In the genomic region with DNA sequence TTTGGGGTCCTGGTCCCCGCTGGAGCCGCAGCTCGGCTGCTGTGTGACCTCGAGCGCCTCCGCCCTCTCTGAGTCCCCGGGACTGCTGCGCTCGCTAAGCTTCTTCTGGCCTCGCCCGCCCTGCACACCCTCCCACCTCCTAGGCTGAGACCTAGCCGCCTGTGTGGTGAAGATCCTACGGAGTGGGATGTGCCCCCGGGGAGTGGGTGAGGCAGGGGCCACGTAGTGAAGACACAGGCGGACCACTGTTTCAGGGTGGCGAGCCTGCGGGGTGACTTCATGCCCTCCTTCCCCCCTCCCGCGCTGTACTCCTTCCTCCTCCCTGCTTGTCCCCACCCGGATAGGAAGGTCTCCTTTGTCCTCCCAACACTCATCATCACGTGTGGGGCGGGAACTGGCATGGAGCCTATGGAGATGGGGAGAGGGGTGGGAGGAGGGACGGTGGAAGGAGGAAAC, we compare ENCODE assay signal across 8 mouse cellular contexts. TPM values are rescaled to one million over a fixed set of nuclear protein-coding genes. Genes with fewer than 3 reads are reported as not detected.
DNase-seq lines count a peak whose midpoint lies in the region; ATAC-seq and TF ChIP-seq lines count a peak whose summit lies in the region.

No protein-coding gene starts in this region.

- peak overlapping the region; percentile 63 for H3K4me2 ChIP-seq in intestine, embryonic 16.5 days (ENCODE audit: low read depth, low read length)
- peak overlapping the region; percentile 86 for H3K4me2 ChIP-seq in midbrain, embryonic 16.5 days (ENCODE audit: low read length)

- intact Hi-C loops in gastrocnemius, postnatal 36 days (cut with DNase I), result loop anchor here (5.0 kb wide), 1 partner anchor 61 kb away; no protein-coding TSS in a partner anchor

- ATAC-seq in frontal cortex, adult (ENCODE audit: low TSS enrichment), result peak; percentile 29; the same call in 1 of the 2 replicates
- peak; percentile 80 for ATAC-seq in intestine, embryonic 16.5 days
- ATAC-seq in midbrain, embryonic 16.5 days, result peak; percentile 70

- 0% methylated on average over 23 of the region's 24 CpGs for WGBS in intestine, embryonic 16.5 days
- WGBS in liver, adult 2 months, result 15% methylated on average over 24 of the region's 24 CpGs
- under 1% methylated on average over 20 of the region's 24 CpGs for WGBS in midbrain, embryonic 16.5 days

- peak overlapping the region; percentile 82 for H3K27ac ChIP-seq in intestine, embryonic 16.5 days (ENCODE audit: low read length)
- peak overlapping the region; percentile 75 for H3K27ac ChIP-seq in liver, adult 2 months (replicated peaks; ENCODE audit: insufficient read depth, low read depth, low read length)
- peak overlapping the region; percentile 19; the same call in 1 of the 2 replicates for H3K27ac ChIP-seq in midbrain, embryonic 16.5 days (ENCODE audit: low read length)

- H3K9ac ChIP-seq in intestine, embryonic 16.5 days (ENCODE audit: low read depth, low read length), result peak overlapping the region; percentile 87
- H3K9ac ChIP-seq in liver, adult 2 months (ENCODE audit: low read depth, low read length), result peak overlapping the region; percentile 76
- peak overlapping the region; percentile 73 for H3K9ac ChIP-seq in midbrain, embryonic 16.5 days (ENCODE audit: low read depth, low read length)

- 0 out of 2 replicates have a peak, but pooled peaks have one; percentile 33 for TF ChIP-seq POLR2A in liver, adult 2 months (IDR thresholded peaks at IDR 0.05; ENCODE audit: extremely low read depth, insufficient read depth, low read length)

- H3K4me3 ChIP-seq in intestine, embryonic 16.5 days (ENCODE audit: low read length), result peak overlapping the region; percentile 63
- H3K4me3 ChIP-seq in liver, adult 2 months (ENCODE audit: insufficient read depth, low read depth, low read length), result peak overlapping the region; percentile 79
- peak overlapping the region; percentile 56 for H3K4me3 ChIP-seq in midbrain, embryonic 16.5 days (ENCODE audit: low read depth, low read length)

- TF ChIP-seq CTCF in liver, adult 2 months (IDR thresholded peaks at IDR 0.05; ENCODE audit: low read depth, low read length), result no peak

- peaks cover 13% of the 10 kb centered on the region for H3K4me1 ChIP-seq in intestine, embryonic 16.5 days (ENCODE audit: control insufficient read depth, insufficient read depth, low read length)
- H3K4me1 ChIP-seq in liver, adult 2 months (ENCODE audit: control insufficient read depth, insufficient read depth, low read length), result no peaks in the 10 kb centered on the region; the same call in none of the 2 replicates
- H3K4me1 ChIP-seq in midbrain, embryonic 16.5 days (ENCODE audit: control insufficient read depth, insufficient read depth, low read length), result peaks cover 8% of the 10 kb centered on the region

- no peak for DNase-seq in frontal cortex, postnatal 36 days (ENCODE audit: low spot score in 2 of 2)
- DNase-seq in brain, embryonic 18.5 days (ENCODE audit: low read depth, low spot score), result peak; percentile 39
- DNase-seq in gastrocnemius, postnatal 36 days, result peak; percentile 66 to 78
- DNase-seq in liver, adult 2 months (ENCODE audit: extremely low read depth, low read depth, low spot score), result peak; percentile 38
- DNase-seq in testis, postnatal 14 days (ENCODE audit: low spot score), result peak; percentile 74

- H3K36me3 ChIP-seq in intestine, embryonic 16.5 days (ENCODE audit: control insufficient read depth, insufficient read depth, low read length), result no peaks in the 10 kb centered on the region
- no peaks in the 10 kb centered on the region for H3K36me3 ChIP-seq in liver, adult 2 months (ENCODE audit: control insufficient read depth, insufficient read depth, low read length)
- no peaks in the 10 kb centered on the region for H3K36me3 ChIP-seq in midbrain, embryonic 16.5 days (ENCODE audit: control insufficient read depth, insufficient read depth, low read length)

- no peaks in the 10 kb centered on the region for H3K27me3 ChIP-seq in intestine, embryonic 16.5 days (replicated peaks; ENCODE audit: control insufficient read depth, insufficient read depth, low read length)
- H3K27me3 ChIP-seq in liver, adult 2 months (ENCODE audit: control insufficient read depth, insufficient read depth, low read length), result no peaks in the 10 kb centered on the region
- H3K27me3 ChIP-seq in midbrain, embryonic 16.5 days (ENCODE audit: control insufficient read depth, insufficient read depth, low read depth, low read length), result no peaks in the 10 kb centered on the region

- H3K9me3 ChIP-seq in intestine, embryonic 16.5 days (ENCODE audit: control insufficient read depth, low read length), result no peaks in the 10 kb centered on the region
- H3K9me3 ChIP-seq in midbrain, embryonic 16.5 days (replicated peaks; ENCODE audit: control insufficient read depth, low read length, poor library complexity, severe bottlenecking), result no peaks in the 10 kb centered on the region

- H3K79me2 ChIP-seq in liver, adult 2 months (ENCODE audit: control insufficient read depth, insufficient read depth, low read length), result no peaks in the 10 kb centered on the region

RNA-seq across cellular contexts. Expression of gene Cmtm3, which starts 1.9 kb away (rescaled TPM):
- 1 to 10 TPM; 5.1 to 5.7 TPM for total RNA-seq in gastrocnemius, postnatal 36 days (2021)
- 98.2 and 105 TPM in 2 replicates for polyA plus RNA-seq in intestine, embryonic 16.5 days (2015; fragmentation: Nextera tagmentation; extraction: Ambion mirVana)
- total RNA-seq in liver, adult 2 months (2014; rRNA removed), result 6.3 and 8.1 TPM in 2 replicates
- polyA plus RNA-seq in liver, adult 2 months (2012; rRNA removed), result 12.1 and 24.6 TPM in 2 replicates
- 33.7 and 37.0 TPM in 2 replicates for polyA plus RNA-seq in midbrain, embryonic 16.5 days (2015; fragmentation: Nextera tagmentation; extraction: Ambion mirVana)

RNA-seq across cellular contexts. Expression of gene Cmtm2b, which starts 19.1 kb away (rescaled TPM):
- not detected for total RNA-seq in gastrocnemius, postnatal 36 days (2021)
- polyA plus RNA-seq in intestine, embryonic 16.5 days (2015; fragmentation: Nextera tagmentation; extraction: Ambion mirVana), result not detected in 2 replicates
- not detected in 2 replicates for total RNA-seq in liver, adult 2 months (2014; rRNA removed)
- polyA plus RNA-seq in liver, adult 2 months (2012; rRNA removed), result not detected in 2 replicates
- not detected in 2 replicates for polyA plus RNA-seq in midbrain, embryonic 16.5 days (2015; fragmentation: Nextera tagmentation; extraction: Ambion mirVana)

RNA-seq across cellular contexts. Expression of gene Gm11020, which starts 19.8 kb away (rescaled TPM):
- not detected for total RNA-seq in gastrocnemius, postnatal 36 days (2021)
- not detected in 2 replicates for polyA plus RNA-seq in intestine, embryonic 16.5 days (2015; fragmentation: Nextera tagmentation; extraction: Ambion mirVana)
- not detected in 2 replicates for total RNA-seq in liver, adult 2 months (2014; rRNA removed)
- not detected in 2 replicates for polyA plus RNA-seq in liver, adult 2 months (2012; rRNA removed)
- polyA plus RNA-seq in midbrain, embryonic 16.5 days (2015; fragmentation: Nextera tagmentation; extraction: Ambion mirVana), result not detected in 2 replicates

RNA-seq across cellular contexts. Expression of gene Cmtm1, which starts 31.2 kb away (rescaled TPM):
- not detected for total RNA-seq in gastrocnemius, postnatal 36 days (2021)
- not detected in 2 replicates for polyA plus RNA-seq in intestine, embryonic 16.5 days (2015; fragmentation: Nextera tagmentation; extraction: Ambion mirVana)
- total RNA-seq in liver, adult 2 months (2014; rRNA removed), result not detected in 2 replicates
- not detected in 2 replicates for polyA plus RNA-seq in liver, adult 2 months (2012; rRNA removed)
- not detected in 2 replicates for polyA plus RNA-seq in midbrain, embryonic 16.5 days (2015; fragmentation: Nextera tagmentation; extraction: Ambion mirVana)

RNA-seq across cellular contexts. Expression of gene Gm45711, which starts 31.3 kb away (rescaled TPM):
- total RNA-seq in gastrocnemius, postnatal 36 days (2021), result not detected
- polyA plus RNA-seq in intestine, embryonic 16.5 days (2015; fragmentation: Nextera tagmentation; extraction: Ambion mirVana), result not detected in 2 replicates
- total RNA-seq in liver, adult 2 months (2014; rRNA removed), result not detected in 2 replicates
- polyA plus RNA-seq in liver, adult 2 months (2012; rRNA removed), result not detected in 2 replicates
- not detected in 2 replicates for polyA plus RNA-seq in midbrain, embryonic 16.5 days (2015; fragmentation: Nextera tagmentation; extraction: Ambion mirVana)

Comparison
In these comparisons a context has a peak if more than half of its experiments do, and no peak if none do; other contexts are left out.
1. ATAC-seq: peak in every context shown above with its lines; median percentile 80 in intestine, embryonic 16.5 days; 70 in midbrain, embryonic 16.5 days; 29 in frontal cortex, adult.
2. DNase-seq: peak in brain, embryonic 18.5 days (single experiment), gastrocnemius, postnatal 36 days (2 of 2), liver, adult 2 months (single experiment) and testis, postnatal 14 days (single experiment); none in frontal cortex, postnatal 36 days (0 of 2).
3. H3K27ac ChIP-seq: peak in every context shown above with its lines; median percentile 82 in intestine, embryonic 16.5 days; 75 in liver, adult 2 months; 19 in midbrain, embryonic 16.5 days.
4. Peak in every context shown above with its lines, with median percentiles within 50 percentile points of each other: H3K4me3 ChIP-seq and H3K9ac ChIP-seq.